Mouse (Mus musculus) embryonic facial prominence, embryonic 14.5 days (tissue): Measurements from ENCODE around the gene Sult6b2. TPM values are rescaled to one million over a fixed set of nuclear protein-coding genes. Genes with fewer than 3 reads are reported as not detected.
A peak's percentile ranks its signal among the peaks of the same experiment; 100 is the strongest.

Experiments
- ATAC-seq: fragments of 200-750 bp; cut with Nextera tagmentation; 2 replicates; pipeline ENCODE4 v1.8.0; 2017; ENCODE audit warnings: low read depth, moderate number of reproducible peaks, moderate TSS enrichment
- DNase-seq: peaks from one replicate; pipeline ENCODE4 v3.0.0-alpha.2; 2015; ENCODE audit warnings: low spot score
- H3K27ac ChIP-seq: fragments of 300-500 bp; sonication (generic); replicated peaks from 2 replicates; pipeline ENCODE4 v1.5.1; 2014; ENCODE audit warnings: low read depth, mild to moderate bottlenecking, low read length, moderate library complexity
- H3K27me3 ChIP-seq: fragments of 300-500 bp; sonication (generic); replicated peaks from 2 replicates; pipeline ENCODE4 v1.6.1; 2014; ENCODE audit warnings: low read length; ENCODE audit not compliant: control insufficient read depth, insufficient read depth
- H3K36me3 ChIP-seq: fragments of 300-500 bp; sonication (generic); 2 replicates; pipeline ENCODE4 v1.6.1; 2014; ENCODE audit warnings: low read length, mixed read lengths; ENCODE audit not compliant: control insufficient read depth, insufficient read depth
- H3K4me1 ChIP-seq: fragments of 300-500 bp; sonication (generic); 2 replicates; pipeline ENCODE4 v1.6.1; 2014; ENCODE audit warnings: antibody characterized with exemption, low read length; ENCODE audit not compliant: control insufficient read depth, insufficient read depth
- H3K4me2 ChIP-seq: fragments of 300-500 bp; sonication (generic); 2 replicates; pipeline ENCODE4 v1.6.1; 2014; ENCODE audit warnings: low read depth, mild to moderate bottlenecking, low read length, moderate library complexity, mixed read lengths
- H3K4me3 ChIP-seq: fragments of 300-500 bp; sonication (generic); 2 replicates; pipeline ENCODE4 v1.5.1; 2014; ENCODE audit warnings: low read depth, mild to moderate bottlenecking, low read length
- H3K9ac ChIP-seq: fragments of 300-500 bp; sonication (generic); 2 replicates; pipeline ENCODE4 v1.6.1; 2014; ENCODE audit warnings: low read depth, mild to moderate bottlenecking, low read length, moderate library complexity, mixed read lengths
- H3K9me3 ChIP-seq: fragments of 300-500 bp; sonication (generic); 2 replicates; pipeline ENCODE4 v1.6.1; 2016; ENCODE audit warnings: low read length; ENCODE audit not compliant: control insufficient read depth
- WGBS: fragments of 180-500 bp; shearing (Covaris S2); extraction: QIAGEN DNeasy Blood & Tissue Kit; methylation state at CpG from one replicate; pipeline ENCODE4 v1.1.7; 2014; 5-methylcytosine and 5-hydroxymethylcytosine counted together
- polyA plus RNA-seq: library from polyadenylated mRNA; unstranded; fragments of >200 nt; fragmentation: Nextera tagmentation; extraction: Ambion mirVana; gene quantifications from 2 replicates; pipeline ENCODE4 v1.2.1, GENCODE M21; 2014

Sult6b2 gene
- polyA plus RNA-seq, 1 experiment from 2014 or later = not detected

- Histone ChIP-seq H3K27me3 (no peaks in the 10 kb centered on the region), H3K27ac (no peak overlapping the region), H3K36me3 (peaks cover 11% of the 10 kb centered on the region), H3K9me3 (no peaks in the 10 kb centered on the region), H3K4me1 (no peaks in the 10 kb centered on the region), H3K4me2 (no peak overlapping the region), H3K9ac (no peak overlapping the region), H3K4me3 (no peak overlapping the region)
- peak; percentile 75 for DNase-seq
- WGBS = 48% methylated on average over 11 of the region's 11 CpGs
- peak; percentile 70 for ATAC-seq
Observed at GRCm38 (mm10) chr6:142779045-142779811, 25.1 kb downstream of the Sult6b2 start.

GRCm38 (mm10) chr6:142776935-142777334 is 27.4 kb downstream of the Sult6b2 start:
- no peaks in the 10 kb centered on the region for H3K9me3 ChIP-seq
- no peaks in the 10 kb centered on the region for H3K27me3 ChIP-seq
- no peak for ATAC-seq
- WGBS = 80% methylated on average over 4 of the region's 4 CpGs
- no peak overlapping the region for H3K9ac ChIP-seq
- no peak overlapping the region for H3K4me2 ChIP-seq
- peaks cover 34% of the 10 kb centered on the region for H3K36me3 ChIP-seq
- no peaks in the 10 kb centered on the region for H3K4me1 ChIP-seq
- DNase-seq = no peak
- H3K4me3 ChIP-seq = no peak overlapping the region
- no peak overlapping the region for H3K27ac ChIP-seq

DNA sequence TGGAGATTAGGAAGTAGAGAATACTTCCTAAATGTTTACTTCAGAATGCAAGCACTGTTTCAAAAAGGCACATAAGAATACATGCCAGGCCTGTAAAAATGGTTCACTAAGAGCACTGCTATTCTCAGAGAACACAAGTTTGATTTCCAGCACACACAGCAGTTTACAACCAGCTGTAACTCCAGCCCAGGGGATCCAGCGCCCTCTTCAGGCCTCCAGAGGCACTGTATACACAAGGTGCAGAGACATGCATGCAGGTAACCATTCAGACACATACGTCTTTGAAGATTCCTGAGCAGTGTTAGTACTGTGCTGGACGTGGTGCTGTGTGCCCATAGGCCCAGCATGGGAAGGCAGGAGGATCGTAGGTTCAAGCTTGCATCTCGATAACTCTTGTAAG is 30.7 kb downstream of the Sult6b2 start:
- Histone ChIP-seq H3K9me3 (no peaks in the 10 kb centered on the region), H3K27ac (no peak overlapping the region), H3K36me3 (peaks cover 63% of the 10 kb centered on the region), H3K27me3 (no peaks in the 10 kb centered on the region), H3K4me1 (no peaks in the 10 kb centered on the region), H3K9ac (no peak overlapping the region), H3K4me3 (no peak overlapping the region), H3K4me2 (no peak overlapping the region)
- DNase-seq (no peak), ATAC-seq (no peak)
- WGBS = 89% methylated on average over 5 of the region's 5 CpGs

DNA sequence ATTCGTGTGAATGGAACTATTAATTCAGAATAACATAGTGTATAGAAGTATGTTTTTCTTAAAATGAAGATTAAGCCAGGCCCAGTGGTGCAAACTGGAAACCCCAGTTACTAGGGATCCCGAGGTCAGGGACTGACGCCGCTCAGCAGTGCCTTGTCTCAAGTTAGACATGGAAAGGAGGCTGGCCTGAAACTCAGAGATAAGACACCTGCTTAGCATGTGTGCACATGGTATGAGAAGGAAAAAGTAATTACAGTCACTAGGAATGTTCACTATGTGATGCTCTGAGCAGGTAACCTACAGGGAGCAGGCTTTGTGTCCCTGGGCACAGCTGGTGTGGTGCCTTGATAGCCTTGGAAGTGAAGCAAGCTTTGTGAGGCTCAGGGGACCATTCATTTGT is 32.7 kb downstream of the Sult6b2 start:
- no peaks in the 10 kb centered on the region for H3K9me3 ChIP-seq
- DNase-seq (no peak), ATAC-seq (no peak)
- H3K4me2 ChIP-seq = no peak overlapping the region
- H3K4me1 ChIP-seq = no peaks in the 10 kb centered on the region
- H3K27me3 ChIP-seq = no peaks in the 10 kb centered on the region
- peaks cover 82% of the 10 kb centered on the region for H3K36me3 ChIP-seq
- no peak overlapping the region for H3K9ac ChIP-seq
- no peak overlapping the region for H3K4me3 ChIP-seq
- WGBS = 86% methylated on average over 4 of the region's 4 CpGs
- H3K27ac ChIP-seq = no peak overlapping the region

GRCm38 (mm10) chr6:142769896-142770295 is 34.4 kb downstream of the Sult6b2 start:
- WGBS = 96% methylated on average over 3 of the region's 3 CpGs
- no peaks in the 10 kb centered on the region for H3K9me3 ChIP-seq
- H3K36me3 ChIP-seq = peaks cover 94% of the 10 kb centered on the region
- no peak overlapping the region for H3K4me2 ChIP-seq
- ATAC-seq (no peak), DNase-seq (no peak)
- no peaks in the 10 kb centered on the region for H3K4me1 ChIP-seq
- no peak overlapping the region for H3K4me3 ChIP-seq
- H3K27me3 ChIP-seq = no peaks in the 10 kb centered on the region
- H3K9ac ChIP-seq = no peak overlapping the region
- no peak overlapping the region for H3K27ac ChIP-seq

DNA sequence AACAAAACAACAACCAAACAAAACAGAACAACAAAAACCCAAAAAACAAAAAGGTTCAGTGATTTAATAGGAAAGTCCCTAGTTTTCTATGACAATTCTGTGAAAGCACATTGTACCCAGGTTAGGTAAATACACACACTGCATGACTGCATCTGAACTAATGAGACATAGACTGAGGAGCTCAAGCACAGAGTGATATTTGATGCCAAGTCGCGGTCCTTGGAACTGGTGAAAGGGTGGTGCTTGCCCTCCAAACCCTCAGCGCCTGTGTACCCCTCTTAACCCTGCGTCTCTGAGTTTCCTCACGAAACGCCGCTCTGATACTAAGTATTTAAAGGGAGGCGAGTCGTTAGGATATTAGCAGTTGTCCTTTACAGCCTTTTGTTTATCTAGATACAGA is 37.0 kb downstream of the Sult6b2 start:
- no peaks in the 10 kb centered on the region for H3K27me3 ChIP-seq
- no peaks in the 10 kb centered on the region for H3K4me1 ChIP-seq
- H3K4me2 ChIP-seq = no peak overlapping the region
- 88% methylated on average over 9 of the region's 9 CpGs for WGBS
- peaks cover 78% of the 10 kb centered on the region for H3K36me3 ChIP-seq
- no peak overlapping the region for H3K9ac ChIP-seq
- no peak overlapping the region for H3K4me3 ChIP-seq
- H3K27ac ChIP-seq = no peak overlapping the region
- ATAC-seq (no peak), DNase-seq (no peak)
- no peaks in the 10 kb centered on the region for H3K9me3 ChIP-seq

DNA sequence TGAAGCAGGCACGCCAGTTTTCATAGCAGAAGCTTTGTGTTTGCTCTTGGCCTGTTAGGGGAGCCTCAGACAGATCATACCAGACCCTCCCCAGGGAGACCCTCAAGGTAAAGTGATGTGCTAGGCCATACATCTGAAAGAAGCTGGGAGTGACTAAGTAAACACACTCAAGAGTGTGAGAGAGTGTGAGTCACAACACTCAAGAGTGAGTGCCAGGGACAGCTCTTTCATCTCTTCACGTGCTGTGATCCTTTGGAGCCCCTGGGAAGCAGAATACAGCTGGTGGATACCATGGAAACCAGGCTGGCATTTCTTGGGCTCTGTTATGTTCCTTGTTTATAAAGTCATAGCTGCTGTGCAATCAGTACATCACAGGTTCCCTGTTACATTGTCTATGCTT is 39.4 kb downstream of the Sult6b2 start:
- Histone ChIP-seq H3K27ac (no peak overlapping the region), H3K36me3 (peaks cover 61% of the 10 kb centered on the region), H3K4me3 (no peak overlapping the region), H3K9me3 (no peaks in the 10 kb centered on the region), H3K4me1 (no peaks in the 10 kb centered on the region), H3K9ac (no peak overlapping the region), H3K27me3 (no peaks in the 10 kb centered on the region), H3K4me2 (no peak overlapping the region)
- ATAC-seq = no peak
- WGBS = 74% methylated on average over 2 of the region's 2 CpGs
- DNase-seq = no peak

- ATAC-seq = no peak
- Histone ChIP-seq H3K4me1 (peaks cover 11% of the 10 kb centered on the region), H3K27me3 (0 out of 2 replicates have a peak, but pooled peaks cover 3% of the 10 kb centered on the region), H3K36me3 (peaks cover 20% of the 10 kb centered on the region), H3K9me3 (no peaks in the 10 kb centered on the region), H3K4me2 (no peak overlapping the region), H3K4me3 (no peak overlapping the region), H3K27ac (no peak overlapping the region), H3K9ac (no peak overlapping the region)
- DNase-seq = no peak
- 76% methylated on average over 2 of the region's 2 CpGs for WGBS
Observed at GRCm38 (mm10) chr6:142759633-142760032, 44.7 kb downstream of the Sult6b2 start.

DNA sequence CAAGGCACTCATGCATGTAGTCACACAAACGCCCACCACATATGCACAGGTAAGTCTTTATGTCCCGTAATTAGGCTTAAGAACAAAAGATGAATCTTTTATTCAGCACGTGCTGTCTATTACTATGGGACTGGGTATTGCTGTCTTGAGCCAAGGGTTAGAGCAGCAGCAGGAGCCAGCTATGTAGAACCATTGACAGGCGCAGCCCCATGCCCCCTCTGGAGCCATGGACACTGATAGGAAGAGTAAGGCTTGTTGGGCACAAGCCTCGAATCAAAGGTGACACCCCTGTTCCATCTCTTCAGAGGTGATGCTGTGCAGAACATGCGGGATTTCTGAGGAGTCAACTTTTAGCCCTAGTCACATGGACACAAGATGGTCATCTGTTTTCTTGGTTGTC is 45.7 kb downstream of the Sult6b2 start:
- Histone ChIP-seq H3K9ac (no peak overlapping the region), H3K4me3 (no peak overlapping the region), H3K36me3 (peaks cover 15% of the 10 kb centered on the region; the same call in 1 of the 2 replicates), H3K9me3 (no peaks in the 10 kb centered on the region), H3K4me1 (peaks cover 11% of the 10 kb centered on the region), H3K4me2 (no peak overlapping the region), H3K27me3 (peaks cover 10% of the 10 kb centered on the region), H3K27ac (no peak overlapping the region)
- 91% methylated on average over 6 of the region's 6 CpGs for WGBS
- ATAC-seq (no peak), DNase-seq (no peak)
